Mouse (Mus musculus) splenic B cell, adult 2 months (primary cell): ENCODE measurements at regions not wholly inside any gene's neighbourhood (a gene's known extent, or its start where the extent isn't known, plus 50 kb on each side); places are given as distances from the start of the nearest gene placed in this dataset.

ENCODE experiments used
- DNase-seq: peaks from one replicate; pipeline ENCODE4 v3.0.0-alpha.2; 2011; ENCODE audit warnings: low read depth, low spot score
- H3K27me3 ChIP-seq: 2 replicates; pipeline ENCODE4 v1.6.1; 2012; ENCODE audit warnings: mild to moderate bottlenecking, low read length, moderate library complexity, mixed read lengths; ENCODE audit not compliant: control insufficient read depth, poor library complexity, insufficient read depth, severe bottlenecking
- H3K36me3 ChIP-seq: 2 replicates; pipeline ENCODE4 v1.6.1; 2012; ENCODE audit warnings: mild to moderate bottlenecking, low read length, moderate library complexity, mixed read lengths; ENCODE audit not compliant: control insufficient read depth, poor library complexity, insufficient read depth, severe bottlenecking

- no peak for DNase-seq
- H3K27me3 ChIP-seq, result no peaks in the 10 kb centered on the region
- H3K36me3 ChIP-seq, result no peaks in the 10 kb centered on the region
Observed at GRCm38 (mm10) chr8:53749263-53749662, 110.4 kb upstream of the Neil3 start.

GRCm38 (mm10) chr8:53769211-53769610 lies 130.3 kb upstream of the Neil3 start:
- no peak for DNase-seq
- no peaks in the 10 kb centered on the region for H3K27me3 ChIP-seq
- no peaks in the 10 kb centered on the region for H3K36me3 ChIP-seq

GRCm38 (mm10) chr8:53775511-53775910 lies 136.6 kb upstream of the Neil3 start:
- no peaks in the 10 kb centered on the region for H3K27me3 ChIP-seq
- DNase-seq, result no peak
- no peaks in the 10 kb centered on the region for H3K36me3 ChIP-seq

GRCm38 (mm10) chr8:53780886-53781285 lies 142.0 kb upstream of the Neil3 start:
- no peaks in the 10 kb centered on the region for H3K36me3 ChIP-seq
- DNase-seq, result no peak
- no peaks in the 10 kb centered on the region for H3K27me3 ChIP-seq

- Histone ChIP-seq H3K27me3 (no peaks in the 10 kb centered on the region), H3K36me3 (no peaks in the 10 kb centered on the region)
- DNase-seq, result no peak
Observed at GRCm38 (mm10) chr8:53781885-53782284, 143.0 kb upstream of the Neil3 start.

GRCm38 (mm10) chr8:53788202-53788601 lies 149.3 kb upstream of the Neil3 start:
- Histone ChIP-seq H3K27me3 (no peaks in the 10 kb centered on the region), H3K36me3 (no peaks in the 10 kb centered on the region)
- no peak for DNase-seq

GRCm38 (mm10) chr8:53821148-53821547 lies 182.3 kb upstream of the Neil3 start:
- no peaks in the 10 kb centered on the region for H3K36me3 ChIP-seq
- DNase-seq, result no peak
- H3K27me3 ChIP-seq, result no peaks in the 10 kb centered on the region

- no peaks in the 10 kb centered on the region for H3K36me3 ChIP-seq
- no peaks in the 10 kb centered on the region for H3K27me3 ChIP-seq
- DNase-seq, result no peak
Observed at GRCm38 (mm10) chr8:53827395-53827794, 188.5 kb upstream of the Neil3 start.

GRCm38 (mm10) chr8:53847821-53848220 lies 209.0 kb upstream of the Neil3 start:
- Histone ChIP-seq H3K36me3 (no peaks in the 10 kb centered on the region), H3K27me3 (no peaks in the 10 kb centered on the region)
- DNase-seq, result no peak

- Histone ChIP-seq H3K27me3 (no peaks in the 10 kb centered on the region), H3K36me3 (no peaks in the 10 kb centered on the region)
- no peak for DNase-seq
Observed at GRCm38 (mm10) chr8:53868567-53868966, 208.8 kb upstream of the Vegfc start.

- H3K27me3 ChIP-seq, result no peaks in the 10 kb centered on the region
- no peaks in the 10 kb centered on the region for H3K36me3 ChIP-seq
- DNase-seq, result peak; percentile 53
Observed at GRCm38 (mm10) chr8:53869997-53870596, 207.3 kb upstream of the Vegfc start.

- no peak for DNase-seq
- no peaks in the 10 kb centered on the region for H3K36me3 ChIP-seq
- H3K27me3 ChIP-seq, result no peaks in the 10 kb centered on the region
Observed at GRCm38 (mm10) chr8:53872033-53872619, 205.3 kb upstream of the Vegfc start.

- no peak for DNase-seq
- Histone ChIP-seq H3K36me3 (no peaks in the 10 kb centered on the region), H3K27me3 (no peaks in the 10 kb centered on the region)
Observed at GRCm38 (mm10) chr8:53878846-53879245, 198.6 kb upstream of the Vegfc start.

- DNase-seq, result no peak
- Histone ChIP-seq H3K36me3 (no peaks in the 10 kb centered on the region), H3K27me3 (no peaks in the 10 kb centered on the region)
Observed at GRCm38 (mm10) chr8:53881551-53881950, 195.9 kb upstream of the Vegfc start.

- no peak for DNase-seq
- Histone ChIP-seq H3K27me3 (no peaks in the 10 kb centered on the region), H3K36me3 (no peaks in the 10 kb centered on the region)
Observed at GRCm38 (mm10) chr8:53892205-53892710, 185.1 kb upstream of the Vegfc start.

- H3K36me3 ChIP-seq, result no peaks in the 10 kb centered on the region
- DNase-seq, result no peak
- H3K27me3 ChIP-seq, result no peaks in the 10 kb centered on the region
Observed at GRCm38 (mm10) chr8:53892770-53893169, 184.6 kb upstream of the Vegfc start.
